Mouse (Mus musculus) MEL (cell line): ENCODE measurements around the gene Tmprss2.

Source experiments
- CTCF ChIP-seq, 3 experiments: IDR thresholded peaks in 2 of 3; conservative IDR thresholded peaks in 1 of 3; 2 replicates each; pipeline ENCODE4 v1.5.1; 2011 to 2012; ENCODE audit warnings: low read length in 3 of 3, low read depth in 2 of 3, mild to moderate bottlenecking in 2 of 3, improper control_type of control experiment in 1 of 3, inconsistent platforms in 1 of 3, mixed read lengths in 1 of 3, moderate library complexity in 1 of 3; ENCODE audit not compliant: control insufficient read depth in 1 of 3, insufficient read depth in 1 of 3, poor library complexity in 1 of 3, severe bottlenecking in 1 of 3
- ELF1 ChIP-seq: IDR thresholded peaks from 2 replicates; pipeline ENCODE4 v1.6.1; 2014; ENCODE audit warnings: low read depth, mild to moderate bottlenecking, inconsistent platforms, low read length, improper control_type of control experiment, moderate library complexity
- GABPA ChIP-seq: IDR thresholded peaks from 2 replicates; pipeline ENCODE4 v1.6.1; 2012; ENCODE audit warnings: low read depth, mild to moderate bottlenecking, inconsistent platforms, low read length, improper control_type of control experiment, moderate library complexity
- NELFE ChIP-seq: IDR thresholded peaks from 2 replicates; pipeline ENCODE4 v1.6.1; 2011; ENCODE audit warnings: low read depth, low read length, improper control_type of control experiment
- NRF1 ChIP-seq: IDR thresholded peaks from 2 replicates; pipeline ENCODE4 v1.6.1; 2014; ENCODE audit warnings: low read depth, mild to moderate bottlenecking, inconsistent platforms, low read length, improper control_type of control experiment, moderate library complexity; ENCODE audit not compliant: poor library complexity, insufficient read depth, severe bottlenecking
- POLR2A ChIP-seq, 2 experiments: IDR thresholded peaks; 2 replicates each; pipeline ENCODE4 v1.6.1; 2011 to 2012; ENCODE audit warnings: low read length in 2 of 2, mild to moderate bottlenecking in 2 of 2, control low read depth in 1 of 2, improper control_type of control experiment in 1 of 2, low read depth in 1 of 2, moderate library complexity in 1 of 2; ENCODE audit not compliant: control insufficient read depth in 1 of 2, insufficient read depth in 1 of 2, poor library complexity in 1 of 2
- ZC3H11A ChIP-seq: IDR thresholded peaks from 2 replicates; pipeline ENCODE4 v1.6.1; 2012; ENCODE audit warnings: low read depth, mild to moderate bottlenecking, inconsistent platforms, low read length, improper control_type of control experiment

DNA sequence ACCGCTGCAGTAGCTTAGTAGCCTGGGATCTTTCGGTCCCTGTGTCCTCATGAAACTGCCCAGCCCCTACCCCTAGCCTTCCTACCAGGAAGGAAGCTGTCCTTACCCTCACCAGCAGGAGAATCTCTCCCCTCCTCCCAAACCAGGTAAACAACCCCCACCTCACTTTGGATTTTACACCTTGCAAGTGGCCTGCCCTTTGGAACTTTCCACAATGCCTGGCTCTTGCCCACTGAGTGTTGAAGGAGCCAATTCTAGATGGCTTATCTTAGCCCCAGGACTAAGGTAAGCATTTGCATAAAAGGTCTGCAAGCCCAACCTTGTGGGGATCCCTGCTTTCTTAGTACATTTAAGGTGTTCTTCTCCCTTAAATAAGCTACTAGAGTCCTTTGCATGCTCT, 1.3 kb downstream of the Tmprss2 start:
- TF ChIP-seq ZC3H11A (no peak), NRF1 (no peak), GABPA (no peak), NELFE (no peak), CTCF (IDR thresholded peaks at IDR 0.05 in 2 of 3, conservative IDR thresholded peaks at IDR 0.05 in 1 of 3; ENCODE audit: control insufficient read depth in 1 of 3, insufficient read depth in 1 of 3, low read depth in 2 of 3, low read length in 3 of 3, poor library complexity in 1 of 3, severe bottlenecking in 1 of 3) (no peak), ELF1 (no peak), POLR2A (IDR thresholded peaks at IDR 0.05; ENCODE audit: control insufficient read depth in 1 of 2, insufficient read depth in 1 of 2, low read depth in 1 of 2, low read length in 2 of 2, poor library complexity in 1 of 2) (no peak)
